Mouse (Mus musculus) adrenal gland, postnatal 25 days (tissue): Measurements from ENCODE around the gene Mmp9. TPM values are rescaled to one million over a fixed set of nuclear protein-coding genes. Genes with fewer than 3 reads are reported as not detected.

ENCODE experiments used
- DNase-seq: peaks from one replicate; pipeline ENCODE4 v3.0.0; 2021; ENCODE audit warnings: mixed read lengths
- long read RNA-seq: library from polyadenylated mRNA; stranded (forward); transcript quantifications from one replicate; pipeline ENCODE4 v2.0.0, GENCODE M21; 2021
- total RNA-seq: library from RNA; stranded (reverse); gene quantifications from 2 replicates; pipeline ENCODE4 v1.2.3, GENCODE M21; 2021

The Mmp9 gene
- total RNA-seq, result 0.33 and 0.43 TPM in 2 replicates
- long read RNA-seq, partial matches to known transcripts, result 2 of 2 reads
- long read RNA-seq, other reads (novel, unspliced or antisense), result 0 of 2 reads

DNA sequence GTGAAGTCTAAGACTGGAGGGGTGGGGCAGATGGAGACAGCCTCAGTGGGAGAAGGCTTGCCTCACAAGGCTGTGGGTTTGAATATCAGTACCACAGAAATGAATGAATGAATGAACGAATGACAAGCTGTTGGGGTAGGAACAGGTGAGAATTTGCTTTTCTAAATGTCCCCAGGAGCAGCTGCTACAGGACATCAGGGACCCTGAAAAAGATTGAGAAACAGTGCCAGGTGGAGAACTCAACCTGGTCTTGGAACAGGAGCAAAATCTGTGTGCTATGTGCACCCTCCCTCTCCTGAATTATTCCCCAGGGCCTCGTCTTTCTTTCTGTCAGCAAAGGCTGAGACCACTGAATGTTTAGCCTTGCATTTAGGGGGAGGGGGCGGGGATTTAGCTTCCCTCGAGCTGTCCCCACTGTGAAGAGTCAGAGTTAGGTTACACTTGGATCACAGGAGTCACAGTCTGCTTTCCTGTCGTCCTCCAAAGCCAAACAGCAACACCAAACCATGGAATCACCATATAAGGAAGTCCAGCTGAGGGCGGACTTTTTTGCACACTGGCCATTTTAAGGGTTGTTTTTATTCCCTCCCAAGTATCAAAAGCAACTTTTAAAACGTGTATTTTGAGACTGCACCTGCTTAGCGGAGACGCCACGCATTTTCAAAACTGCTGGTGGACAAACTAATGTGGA lies at the start of gene Mmp9:
TSS of gene Mmp9 (plus strand) at position 641 of the 691 bp plus-strand sequence.
- DNase-seq, result no peak

DNA sequence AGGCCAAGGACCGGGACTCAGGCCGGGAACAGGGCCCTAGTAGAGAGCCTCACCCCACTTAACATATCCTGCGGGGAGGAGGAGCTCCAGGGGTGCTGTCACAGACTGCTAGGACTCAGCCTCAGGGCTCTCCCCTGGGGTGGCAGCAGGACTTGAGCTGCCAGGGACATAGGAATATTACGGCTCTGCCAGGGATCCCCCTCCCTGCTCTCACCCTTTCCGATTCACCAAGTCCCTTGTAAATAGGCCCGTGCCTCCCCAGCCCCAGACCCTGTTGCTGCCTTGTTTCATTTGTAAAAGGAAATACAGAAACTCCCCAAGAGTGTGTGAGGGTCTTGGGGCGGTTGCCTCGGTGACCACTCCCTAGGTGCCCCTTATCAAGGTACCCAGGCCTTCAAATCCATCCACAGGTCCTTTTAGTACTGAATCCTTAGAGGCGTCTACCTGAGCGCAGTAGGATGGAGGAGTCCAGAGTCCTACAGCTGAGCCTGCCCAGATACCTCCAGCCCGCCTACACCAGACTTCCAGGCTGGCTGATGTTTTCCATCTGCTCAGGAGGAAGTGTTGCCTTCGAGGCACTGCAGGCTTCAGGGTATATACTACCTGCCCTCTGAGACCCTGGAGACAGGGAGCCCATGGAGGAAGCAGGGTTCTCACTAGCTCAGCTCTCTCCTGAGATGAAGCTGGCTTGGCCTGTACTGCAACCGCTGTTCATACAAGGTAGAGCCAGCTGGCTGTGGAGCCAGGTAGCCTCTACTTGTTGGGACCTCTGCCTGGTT lies 49.3 kb upstream of the Mmp9 start:
- DNase-seq, result no peak

DNA sequence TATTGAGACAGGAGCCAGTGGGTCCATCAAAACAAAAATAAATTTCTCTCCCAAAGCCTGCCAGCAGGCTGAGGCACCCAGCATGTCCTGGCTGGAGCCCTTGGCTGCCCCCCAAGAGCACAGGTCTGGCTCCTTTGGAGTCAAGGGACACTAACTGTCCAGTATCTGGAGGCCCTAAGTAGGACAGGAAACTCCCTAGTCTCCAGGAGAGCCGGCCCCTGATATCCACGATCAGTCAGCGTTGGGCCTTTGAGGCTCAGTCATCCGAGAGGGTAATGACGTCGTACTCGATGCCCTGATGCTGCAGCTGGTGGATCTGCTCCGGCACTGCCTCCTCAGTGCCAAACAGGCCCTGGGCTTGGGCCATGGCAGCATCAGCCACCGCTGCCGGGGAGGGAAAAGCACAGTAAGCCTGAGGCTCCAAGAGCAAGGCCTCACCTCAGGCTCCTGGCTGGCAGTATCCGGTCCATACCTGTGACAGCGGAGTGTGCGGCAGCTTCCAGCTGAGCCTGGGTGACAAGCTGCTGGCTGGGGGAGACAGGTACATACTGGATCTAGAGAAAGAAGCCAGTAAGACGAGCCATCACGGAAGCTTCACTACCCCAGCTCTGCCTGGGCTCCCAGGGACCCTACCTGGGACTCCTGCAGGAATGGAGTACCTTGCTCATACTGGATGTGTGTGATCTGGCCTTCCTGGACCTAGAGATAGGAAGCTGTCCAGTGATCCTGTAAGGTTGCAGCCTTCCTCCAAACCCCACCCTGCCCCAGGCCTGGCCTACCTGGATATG lies 48.5 kb upstream of the Mmp9 start:
- no peak for DNase-seq

DNA sequence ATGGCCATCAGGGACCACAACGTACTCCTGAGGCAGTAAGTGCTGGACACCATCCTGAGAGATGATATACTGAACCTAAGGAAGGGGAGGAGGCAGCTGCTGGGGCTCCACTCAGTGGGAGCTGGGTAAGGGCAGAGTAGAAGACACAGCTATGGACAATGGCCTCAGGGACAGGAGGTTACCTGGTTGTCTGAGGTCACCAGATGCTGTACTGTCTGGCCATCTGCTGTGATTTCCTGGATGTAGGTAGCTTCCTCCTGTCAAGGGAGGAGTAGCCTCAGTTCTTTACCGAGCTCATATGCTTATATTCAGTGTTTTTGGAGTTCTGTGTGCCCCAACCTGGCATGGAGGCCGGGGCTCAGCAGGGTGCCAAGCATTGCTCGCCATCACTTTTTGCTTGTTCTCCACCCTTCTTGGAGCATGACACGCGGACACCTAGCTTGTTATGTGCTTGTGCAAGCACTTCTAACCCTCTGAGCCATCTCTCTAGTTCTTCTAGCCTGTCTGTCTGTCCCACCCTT lies 47.8 kb upstream of the Mmp9 start:
- no peak for DNase-seq

DNA sequence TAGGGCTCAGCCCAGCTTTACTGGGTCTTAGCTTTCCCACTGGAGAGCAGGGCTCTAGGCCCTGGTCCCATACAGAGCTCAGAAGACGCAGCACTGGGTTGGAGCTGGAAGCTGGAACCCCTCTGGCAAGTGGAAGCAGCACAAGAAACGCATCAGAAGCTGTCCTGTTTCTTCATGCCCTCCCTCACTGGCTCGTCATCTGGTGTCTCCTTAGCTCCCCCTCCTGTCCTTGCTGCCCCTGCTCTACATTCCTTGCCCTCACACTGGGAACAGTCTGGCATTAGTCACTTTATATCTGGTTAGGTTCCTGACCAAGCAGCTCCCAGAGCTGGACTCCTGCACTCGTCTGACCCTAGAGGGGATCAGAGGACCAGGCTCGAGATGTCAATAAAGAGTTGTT lies 46.5 kb upstream of the Mmp9 start:
- DNase-seq, result no peak

DNA sequence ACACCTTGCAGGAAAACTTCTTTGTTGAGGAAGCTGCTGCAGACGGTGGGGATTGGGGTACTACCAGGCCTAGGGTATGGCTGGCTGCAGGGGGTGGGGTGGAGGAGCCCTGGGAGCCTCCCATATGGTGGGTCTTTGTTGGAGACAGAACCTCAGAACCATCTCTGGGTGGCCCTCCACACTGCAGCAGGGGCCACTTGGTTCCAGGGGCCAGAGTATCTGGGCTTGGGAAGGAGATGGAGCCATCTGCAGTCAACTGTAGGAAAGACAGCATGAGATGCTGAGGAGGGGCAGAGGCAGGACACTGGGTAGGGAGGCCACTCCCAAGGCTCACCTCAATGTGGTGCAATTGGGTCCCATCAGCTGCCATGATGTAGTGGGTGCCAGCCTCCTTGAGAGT lies 45.9 kb upstream of the Mmp9 start:
- no peak for DNase-seq

DNA sequence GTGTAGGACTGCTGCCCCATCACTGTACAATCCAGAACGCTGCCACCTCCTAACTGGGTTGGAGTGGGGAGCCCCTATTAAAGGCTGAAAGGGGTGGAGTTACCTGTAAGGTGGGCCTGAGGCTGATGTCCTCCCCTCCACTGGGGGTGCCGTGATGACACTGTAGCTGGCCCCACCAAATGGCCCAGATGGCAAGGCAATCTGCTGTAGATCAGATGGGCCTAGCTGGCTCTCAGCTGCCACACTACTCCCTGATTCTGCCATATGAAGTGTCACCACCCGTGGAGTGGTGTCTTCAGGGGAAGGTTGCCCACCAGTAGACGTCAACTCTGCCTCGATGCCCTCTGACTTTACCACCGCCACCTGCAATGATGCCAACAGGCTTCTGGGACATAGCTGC lies 44.7 kb upstream of the Mmp9 start:
- DNase-seq, result no peak

DNA sequence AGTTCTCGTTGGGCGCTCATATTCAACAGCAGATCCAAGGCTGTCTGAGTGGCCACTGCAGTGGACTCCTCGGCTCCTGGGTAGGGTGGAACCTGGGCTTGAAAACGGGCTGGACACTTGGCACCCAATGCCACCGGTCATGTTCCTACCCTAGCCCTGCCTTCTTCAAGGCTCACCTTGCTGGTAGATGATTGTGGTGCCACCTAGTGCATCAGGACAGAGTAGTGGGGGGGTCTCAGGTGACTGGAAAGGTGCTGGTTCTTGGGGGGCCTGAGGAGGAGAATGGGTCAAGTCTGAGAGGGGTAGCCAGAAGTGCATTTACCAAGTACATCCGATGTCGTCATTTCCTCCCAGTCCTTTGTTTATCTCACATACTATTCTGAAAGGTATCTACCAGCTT lies 42.6 kb upstream of the Mmp9 start:
- DNase-seq, result no peak

DNA sequence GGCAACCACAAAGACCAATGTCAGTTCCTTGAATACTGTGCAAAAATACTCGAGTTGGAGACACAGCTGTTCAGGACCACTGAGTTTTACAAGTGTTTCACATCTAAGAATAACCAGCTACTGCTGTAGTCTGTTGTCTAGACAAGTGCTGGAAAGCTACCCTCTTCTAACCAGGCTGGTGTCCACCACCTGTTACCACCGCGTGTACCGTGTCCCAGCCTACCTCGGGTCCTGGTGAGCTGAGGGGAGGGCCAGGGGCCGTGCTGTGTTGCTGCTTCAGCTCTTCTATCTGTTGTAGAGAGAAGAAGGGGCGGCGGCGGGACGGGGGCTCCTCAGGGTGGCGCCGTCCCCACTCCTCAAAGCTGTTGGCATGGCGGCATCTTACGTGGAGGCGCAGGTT lies 41.5 kb upstream of the Mmp9 start:
- DNase-seq, result no peak

DNA sequence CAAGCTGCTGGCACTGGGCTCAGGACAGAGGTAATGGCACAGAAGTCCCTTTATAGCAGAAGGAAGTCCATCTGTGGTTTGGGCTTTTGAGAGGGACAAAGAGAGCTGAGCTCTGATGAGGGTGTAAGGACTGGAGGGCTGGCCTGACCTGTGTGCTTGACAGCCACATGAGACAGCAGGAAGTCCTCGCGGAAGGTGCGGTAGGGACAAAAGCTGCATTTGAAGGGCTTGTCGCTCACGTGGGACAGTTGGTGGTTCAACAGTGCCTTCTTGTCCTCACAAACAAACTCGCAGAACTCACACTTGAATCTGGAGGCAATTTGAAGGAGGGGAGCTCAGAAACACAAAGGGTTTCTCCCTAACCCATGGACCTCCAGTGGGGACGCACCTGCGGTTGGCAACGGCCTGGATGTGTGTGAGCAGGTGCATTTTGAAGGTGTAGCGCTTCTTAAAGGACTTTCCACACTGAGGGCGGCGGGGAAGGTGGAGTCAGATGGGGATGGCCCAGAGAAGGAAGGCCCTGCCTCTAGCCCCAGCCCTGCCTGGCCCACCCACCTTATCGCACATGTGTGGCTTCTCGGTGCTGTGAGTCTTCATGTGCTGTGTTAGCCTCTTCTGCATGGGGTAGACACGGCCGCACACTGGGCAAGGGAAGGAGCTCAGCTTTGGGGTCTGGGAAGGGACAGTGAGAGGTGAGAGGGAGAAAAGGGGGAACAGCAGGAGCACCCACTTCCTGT lies 40.7 kb upstream of the Mmp9 start:
- no peak for DNase-seq

DNA sequence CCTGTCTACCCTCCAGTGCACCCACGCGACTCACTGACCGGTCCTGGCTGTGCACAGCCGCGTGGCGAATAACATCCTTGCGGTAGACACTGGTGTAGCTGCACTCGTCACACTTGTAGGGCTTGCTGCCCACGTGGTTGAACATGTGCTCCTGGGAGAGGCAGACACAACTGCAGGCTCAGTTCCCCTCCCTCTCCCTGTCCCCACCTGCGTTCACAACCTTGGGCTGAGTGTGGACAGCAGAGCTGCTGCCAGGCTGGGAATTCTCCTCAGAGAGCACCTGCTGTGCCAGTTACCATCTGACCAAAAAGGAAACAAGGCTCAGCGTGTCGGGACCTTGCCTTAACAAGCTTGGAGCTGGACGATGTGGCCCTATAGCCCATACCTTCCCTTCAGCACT lies 39.2 kb upstream of the Mmp9 start:
- no peak for DNase-seq

DNA sequence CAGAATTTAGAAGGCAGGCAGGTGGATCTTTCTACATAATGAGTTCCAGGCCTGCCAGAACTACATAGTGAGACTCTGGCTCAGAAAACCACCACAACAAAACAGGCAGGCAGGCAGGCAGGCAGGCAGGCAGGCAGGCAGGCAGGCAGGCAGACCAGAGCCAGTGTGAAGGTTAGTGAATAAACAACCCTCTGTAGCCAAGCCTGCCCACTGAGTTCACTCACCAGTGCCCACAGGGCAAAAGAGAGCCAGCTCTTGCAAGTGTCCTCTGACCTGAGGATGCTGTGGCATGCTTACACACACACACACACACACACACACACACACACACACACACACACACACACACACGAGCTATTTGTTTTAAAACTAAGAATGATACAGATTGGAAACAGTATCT lies 37.1 kb upstream of the Mmp9 start:
- no peak for DNase-seq

DNA sequence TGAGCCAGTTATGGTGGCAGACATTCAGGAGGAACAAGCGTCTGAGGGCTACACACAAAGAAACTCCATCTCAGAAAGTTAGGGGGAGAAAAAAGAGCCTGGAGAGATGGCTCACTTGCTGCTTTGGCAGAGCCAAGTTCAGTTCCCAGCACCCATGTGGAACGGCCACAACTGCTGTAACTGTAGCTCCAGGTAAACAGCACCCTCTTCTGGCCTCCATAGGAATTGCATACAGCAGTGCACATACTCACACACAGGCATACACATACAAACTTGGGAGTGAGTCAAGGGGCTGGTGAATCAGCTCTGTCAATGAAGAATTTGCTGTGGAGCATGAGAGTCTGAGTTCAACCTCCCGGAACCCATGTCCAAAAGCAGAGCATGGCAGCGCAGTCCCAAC lies 34.5 kb upstream of the Mmp9 start:
- no peak for DNase-seq

DNA sequence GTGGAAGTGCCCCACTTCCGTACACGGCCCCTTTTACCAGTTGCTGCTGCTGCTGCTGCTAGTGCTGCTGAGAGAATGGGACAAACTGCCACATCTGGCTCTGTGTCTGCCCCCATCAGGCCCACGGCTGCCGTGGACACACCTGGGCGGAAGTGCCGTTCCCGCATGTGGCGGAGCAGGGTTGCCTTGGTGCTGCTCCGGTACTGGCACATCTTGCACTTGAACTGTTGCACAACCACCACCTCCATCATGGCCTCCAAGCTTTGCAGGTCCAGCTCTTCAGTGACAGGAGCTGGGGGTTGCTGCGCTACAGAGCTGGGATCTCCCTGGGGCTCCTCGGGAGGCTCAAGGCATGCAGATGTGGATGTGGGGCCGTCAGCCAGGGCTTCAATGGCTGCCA lies 33.1 kb upstream of the Mmp9 start:
- no peak for DNase-seq

DNA sequence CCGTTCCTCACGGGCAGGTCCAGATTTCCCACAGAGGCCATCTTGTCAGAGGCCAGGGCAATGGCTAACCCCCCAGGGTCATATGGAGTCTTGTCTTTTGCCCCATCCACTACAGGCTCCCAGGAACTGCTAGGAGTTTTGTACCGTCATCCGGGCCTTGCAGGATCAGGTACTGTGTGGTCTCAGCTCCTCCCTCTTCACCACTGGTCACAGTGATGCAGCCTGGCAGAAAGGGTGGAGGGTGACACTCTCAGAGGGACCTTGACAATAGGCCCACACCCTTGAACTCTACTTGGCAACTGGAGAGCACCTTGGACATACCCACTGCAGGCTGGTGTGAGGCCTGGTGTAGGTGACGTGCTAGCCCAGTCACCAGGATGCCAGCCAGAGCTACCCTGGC lies 32.6 kb upstream of the Mmp9 start:
- no peak for DNase-seq

DNA sequence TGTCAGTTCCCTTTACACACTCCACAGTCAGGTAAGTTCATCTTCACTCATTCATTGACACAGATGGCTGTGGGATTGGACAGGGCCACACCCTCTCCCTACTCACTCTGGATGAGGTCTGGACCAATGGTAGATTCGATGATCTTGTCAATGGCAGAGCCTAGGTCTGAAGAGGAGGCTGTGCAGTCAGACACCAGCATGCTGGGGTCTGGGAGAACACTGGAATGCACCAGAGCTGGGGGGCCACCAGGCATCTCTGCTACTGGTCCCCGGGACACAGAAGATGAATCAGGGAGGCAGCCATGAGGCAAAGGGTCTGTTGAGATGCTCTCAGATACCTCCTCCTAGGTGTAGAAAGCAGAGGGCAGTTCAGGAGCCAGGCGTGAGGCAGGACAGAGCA lies 31.5 kb upstream of the Mmp9 start:
- no peak for DNase-seq

DNA sequence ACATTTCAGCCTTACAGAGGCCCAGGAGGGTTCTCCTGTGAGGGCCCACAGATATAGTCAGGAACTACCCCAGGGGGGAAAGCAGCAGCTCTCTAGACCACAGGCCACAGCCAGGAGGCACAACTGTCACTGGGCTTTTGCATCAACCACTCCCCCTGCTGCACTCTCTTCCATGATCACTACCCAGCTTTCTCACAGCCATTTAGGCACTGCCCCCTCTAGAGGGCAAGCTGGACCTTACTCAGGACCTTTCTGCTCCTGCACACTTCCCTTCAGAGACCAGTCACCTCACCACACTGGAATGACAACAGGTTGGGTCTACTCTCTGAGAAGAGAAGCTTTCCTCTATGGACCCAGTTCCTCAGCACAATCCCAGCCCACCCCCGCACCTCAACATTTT lies 31.0 kb upstream of the Mmp9 start:
- DNase-seq, result no peak

DNA sequence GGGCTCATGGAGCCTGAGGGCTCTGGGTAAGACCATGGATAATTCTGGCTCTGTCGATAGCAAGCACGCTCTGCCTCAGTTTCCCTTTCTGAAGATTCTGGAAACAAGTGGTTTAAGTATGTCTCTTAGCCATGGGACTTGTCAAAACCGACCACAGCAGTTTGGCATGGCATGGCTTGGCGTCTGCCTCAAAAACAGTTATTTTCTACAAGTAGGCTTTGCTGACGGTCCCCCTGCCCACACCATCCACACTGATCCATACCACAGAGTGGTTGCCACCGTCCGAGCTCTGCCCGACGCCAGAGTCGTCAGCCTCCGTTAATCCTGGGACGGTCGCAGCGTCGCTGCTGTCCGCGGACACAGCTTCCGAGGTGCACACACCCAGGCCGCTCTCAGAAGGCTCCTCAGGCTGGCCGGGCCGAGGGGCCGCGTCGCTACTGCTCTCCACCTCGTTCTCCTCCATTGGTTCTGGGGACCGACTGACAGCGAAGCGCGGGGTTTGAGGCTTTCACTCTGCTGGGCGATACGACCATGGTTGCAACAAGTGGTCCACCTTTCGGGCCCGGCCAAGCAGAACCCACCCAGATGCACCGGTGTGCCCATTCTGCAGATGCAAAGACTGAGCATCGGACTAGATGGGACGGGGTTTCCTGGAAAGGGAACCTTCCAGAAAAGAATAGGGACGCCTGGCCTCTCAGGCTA lies 30.1 kb upstream of the Mmp9 start:
- peak; percentile 42 for DNase-seq

DNA sequence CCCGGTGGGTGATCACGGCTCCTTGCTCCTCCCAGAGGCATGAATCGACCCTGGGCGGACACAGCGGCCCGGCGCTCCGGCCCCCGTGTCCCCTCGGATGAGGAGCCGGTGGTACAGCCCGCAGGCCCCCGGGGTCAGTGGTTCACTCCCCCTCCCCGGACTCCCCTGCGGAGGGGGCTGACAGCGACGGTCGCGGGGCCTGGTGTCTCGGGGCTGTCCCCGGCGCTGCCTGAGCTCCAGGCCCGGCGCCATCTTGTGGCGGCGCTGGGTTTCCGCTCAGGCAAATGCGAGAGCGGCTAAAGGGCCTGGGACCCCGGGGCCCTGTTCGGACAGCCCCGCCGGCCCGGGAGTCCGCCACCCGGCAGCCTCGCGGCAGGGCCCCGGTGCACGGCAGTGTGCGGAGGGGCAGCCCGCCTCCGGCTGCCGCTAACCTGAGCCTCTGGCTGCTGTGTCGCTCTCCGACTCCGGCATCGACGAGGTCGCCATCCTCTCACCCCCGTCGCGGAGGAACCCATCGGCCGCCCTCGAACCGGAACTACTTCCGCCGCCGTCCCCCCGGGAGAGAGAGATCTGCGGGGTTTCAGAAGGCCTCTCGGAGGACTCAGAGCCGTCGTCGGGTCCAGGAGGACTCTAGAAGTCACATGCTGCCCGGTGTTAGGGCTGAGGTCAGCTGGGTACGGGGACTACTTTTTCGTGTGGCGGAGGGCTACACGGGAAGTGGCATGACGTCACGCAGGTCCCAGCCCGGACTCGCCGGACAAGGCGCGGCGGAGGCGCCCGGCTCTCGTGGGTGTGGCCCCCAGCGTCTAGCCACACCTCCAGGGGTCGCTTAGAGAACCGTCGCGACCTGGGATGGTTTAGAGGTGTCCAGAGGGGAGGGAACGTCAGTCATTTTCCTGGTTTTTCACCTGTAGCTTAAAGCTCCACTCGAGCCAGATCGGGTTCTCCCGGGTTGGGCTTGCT lies 29.2 kb upstream of the Mmp9 start, which contains the start of gene Zfp335:
TSS of gene Zfp335 (minus strand) at position 672 of the 963 bp plus-strand sequence.
- DNase-seq, result peak; percentile 92

DNA sequence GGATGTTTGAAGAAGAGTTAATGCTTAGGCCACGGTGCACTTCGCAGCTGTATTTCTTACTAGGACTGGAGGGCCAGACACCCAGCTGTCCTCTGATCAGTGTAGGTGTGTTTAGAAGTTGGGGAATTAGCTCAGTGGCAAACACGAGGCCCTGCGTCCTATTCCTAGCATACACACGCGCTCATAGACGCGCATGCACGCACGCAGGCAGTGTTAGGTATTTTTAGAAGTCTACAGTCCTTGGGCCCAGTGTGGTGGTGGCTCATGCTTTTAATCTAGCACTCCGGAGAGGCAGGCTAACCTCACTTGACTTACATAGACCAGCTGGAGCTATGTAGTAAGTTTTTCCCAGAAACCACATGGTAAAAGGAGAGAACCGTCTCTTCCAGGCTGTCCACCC lies 28.4 kb upstream of the Mmp9 start:
- DNase-seq, result peak; percentile 32
